Mouse (Mus musculus): ENCODE data around the gene Tfe3. TPM values are rescaled to one million over a fixed set of nuclear protein-coding genes. Genes with fewer than 3 reads are reported as not detected.

The Tfe3 gene
- polyA plus RNA-seq, 1 experiment: 137 TPM

DNA sequence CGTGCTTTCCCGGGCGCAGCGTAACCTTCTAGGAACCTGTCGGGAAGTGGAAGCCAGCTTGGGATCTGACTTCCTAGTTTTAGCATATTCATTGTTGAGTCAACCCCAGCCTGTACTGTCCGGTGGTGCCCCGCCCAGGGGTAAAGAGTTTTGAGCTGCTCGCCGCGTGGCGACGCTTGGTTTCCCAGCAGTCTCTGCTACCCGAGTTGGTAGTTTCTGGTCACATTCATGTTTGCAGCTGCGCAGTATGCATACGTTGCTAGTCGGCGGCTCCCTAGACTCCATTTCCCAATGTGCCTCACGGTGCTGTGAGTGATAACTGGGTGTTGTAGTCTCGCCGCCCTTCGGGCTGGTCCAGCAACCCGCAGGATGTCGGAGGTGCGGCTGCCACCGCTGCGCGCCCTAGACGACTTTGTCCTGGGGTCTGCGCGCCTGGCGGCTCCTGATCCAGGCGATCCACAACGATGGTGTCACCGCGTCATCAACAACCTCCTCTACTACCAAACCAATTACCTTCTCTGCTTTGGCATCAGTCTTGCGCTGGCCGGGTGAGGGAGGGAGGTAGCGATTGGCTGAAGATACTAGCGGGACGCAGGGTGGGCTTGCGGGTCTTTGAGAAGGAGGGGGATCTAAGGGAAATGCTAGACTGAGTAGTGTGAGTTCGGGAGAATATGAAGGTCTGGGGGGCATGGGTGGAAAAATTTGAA, 34.0 kb upstream of the Tfe3 start, which contains the start of gene Praf2:
Praf2 (plus strand) TSS at position 225 of the 707 bp plus-strand sequence.
- H3K27ac ChIP-seq (ENCODE audit: insufficient read depth, low read depth, low read length): peak within 1 kb of the TSS; percentile 77
- H3K4me1 ChIP-seq (ENCODE audit: control insufficient read depth, insufficient read depth, low read length): peaks cover 15% of the 10 kb centered on the region
- peak within 1 kb of the TSS; percentile 69 for H3K4me3 ChIP-seq (ENCODE audit: insufficient read depth, low read length)
- TF ChIP-seq POLR2A (IDR thresholded peaks at IDR 0.05; ENCODE audit: borderline replicate concordance, low read depth, low read length) (no peak), CTCF (IDR thresholded peaks at IDR 0.05; ENCODE audit: low read depth, low read length) (no peak)

GRCm38 (mm10) chrX:7728922-7729265, 33.5 kb upstream of the Tfe3 start:
- Histone ChIP-seq H3K4me3 (ENCODE audit: insufficient read depth, low read length) (peak overlapping the region; percentile 69), H3K27ac (ENCODE audit: insufficient read depth, low read depth, low read length) (no peak overlapping the region), H3K4me1 (ENCODE audit: control insufficient read depth, insufficient read depth, low read length) (peaks cover 15% of the 10 kb centered on the region)
- TF ChIP-seq POLR2A (IDR thresholded peaks at IDR 0.05; ENCODE audit: borderline replicate concordance, low read depth, low read length) (no peak), CTCF (IDR thresholded peaks at IDR 0.05; ENCODE audit: low read depth, low read length) (no peak)

GRCm38 (mm10) chrX:7733571-7734156, 28.7 kb upstream of the Tfe3 start:
- Histone ChIP-seq H3K27ac (ENCODE audit: insufficient read depth, low read depth, low read length) (no peak overlapping the region), H3K4me3 (ENCODE audit: insufficient read depth, low read length) (peak overlapping the region; percentile 31; the same call in 1 of the 2 replicates)

GRCm38 (mm10) chrX:7739336-7740081, 22.9 kb upstream of the Tfe3 start:
- Histone ChIP-seq H3K27ac (ENCODE audit: insufficient read depth, low read depth, low read length) (no peak overlapping the region), H3K4me3 (ENCODE audit: insufficient read depth, low read length) (no peak overlapping the region), H3K4me1 (ENCODE audit: control insufficient read depth, insufficient read depth, low read length) (no peaks in the 10 kb centered on the region)
- TF ChIP-seq POLR2A (IDR thresholded peaks at IDR 0.05; ENCODE audit: borderline replicate concordance, low read depth, low read length) (no peak), CTCF (IDR thresholded peaks at IDR 0.05; ENCODE audit: low read depth, low read length) (no peak)

More at GRCm38 (mm10) chrX:7733571-7734156, 28.7 kb upstream of the Tfe3 start:
- peaks cover 4% of the 10 kb centered on the region; the same call in 1 of the 2 replicates for H3K4me1 ChIP-seq (ENCODE audit: control insufficient read depth, insufficient read depth, low read length)
- no peak for TF ChIP-seq CTCF (IDR thresholded peaks at IDR 0.05; ENCODE audit: low read depth, low read length)

GRCm38 (mm10) chrX:7740082-7740819, 22.1 kb upstream of the Tfe3 start:
- Histone ChIP-seq H3K27ac (ENCODE audit: insufficient read depth, low read depth, low read length) (no peak overlapping the region), H3K4me1 (ENCODE audit: control insufficient read depth, insufficient read depth, low read length) (no peaks in the 10 kb centered on the region), H3K4me3 (ENCODE audit: insufficient read depth, low read length) (no peak overlapping the region)
- TF ChIP-seq CTCF (IDR thresholded peaks at IDR 0.05; ENCODE audit: low read depth, low read length): no peak
- no peak for TF ChIP-seq POLR2A (IDR thresholded peaks at IDR 0.05; ENCODE audit: borderline replicate concordance, low read depth, low read length)

- H3K27ac ChIP-seq (ENCODE audit: insufficient read depth, low read depth, low read length): no peak overlapping the region
- H3K4me3 ChIP-seq (ENCODE audit: insufficient read depth, low read length): no peak overlapping the region
- TF ChIP-seq CTCF (IDR thresholded peaks at IDR 0.05; ENCODE audit: low read depth, low read length) (no peak), POLR2A (IDR thresholded peaks at IDR 0.05; ENCODE audit: borderline replicate concordance, low read depth, low read length) (no peak)
These were observed 21.3 kb upstream of the Tfe3 start for GRCm38 (mm10) chrX:7741103-7741502.

DNA sequence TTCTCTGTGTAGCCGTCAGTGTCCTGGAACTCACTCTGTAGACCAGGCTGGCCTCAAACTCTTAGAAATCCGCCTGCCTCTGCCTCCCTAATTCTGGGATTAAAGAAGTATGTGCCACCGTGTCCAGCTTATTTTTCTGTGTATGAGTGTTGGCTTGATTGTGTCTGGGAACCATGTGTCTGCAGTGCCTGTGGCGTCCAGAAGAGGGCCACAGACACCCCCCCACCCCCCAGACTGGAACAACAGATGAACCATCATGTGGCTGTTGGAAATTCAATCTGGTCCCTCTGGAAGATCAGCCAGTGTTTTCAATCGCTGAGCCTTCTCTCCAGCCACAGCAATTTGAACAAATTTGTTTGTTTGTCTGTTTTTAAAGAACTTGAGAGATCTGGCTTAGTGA, 18.9 kb upstream of the Tfe3 start:
- no peaks in the 10 kb centered on the region for H3K4me1 ChIP-seq (ENCODE audit: control insufficient read depth, insufficient read depth, low read length)
- H3K4me3 ChIP-seq (ENCODE audit: insufficient read depth, low read length): no peak overlapping the region
- TF ChIP-seq CTCF (IDR thresholded peaks at IDR 0.05; ENCODE audit: low read depth, low read length) (no peak), POLR2A (IDR thresholded peaks at IDR 0.05; ENCODE audit: borderline replicate concordance, low read depth, low read length) (no peak)
- H3K27ac ChIP-seq (ENCODE audit: insufficient read depth, low read depth, low read length): no peak overlapping the region

More at GRCm38 (mm10) chrX:7741103-7741502, 21.3 kb upstream of the Tfe3 start:
- no peaks in the 10 kb centered on the region for H3K4me1 ChIP-seq (ENCODE audit: control insufficient read depth, insufficient read depth, low read length)

GRCm38 (mm10) chrX:7744940-7745339, 17.4 kb upstream of the Tfe3 start:
- TF ChIP-seq POLR2A (IDR thresholded peaks at IDR 0.05; ENCODE audit: borderline replicate concordance, low read depth, low read length): no peak
- TF ChIP-seq CTCF (IDR thresholded peaks at IDR 0.05; ENCODE audit: low read depth, low read length): no peak

DNA sequence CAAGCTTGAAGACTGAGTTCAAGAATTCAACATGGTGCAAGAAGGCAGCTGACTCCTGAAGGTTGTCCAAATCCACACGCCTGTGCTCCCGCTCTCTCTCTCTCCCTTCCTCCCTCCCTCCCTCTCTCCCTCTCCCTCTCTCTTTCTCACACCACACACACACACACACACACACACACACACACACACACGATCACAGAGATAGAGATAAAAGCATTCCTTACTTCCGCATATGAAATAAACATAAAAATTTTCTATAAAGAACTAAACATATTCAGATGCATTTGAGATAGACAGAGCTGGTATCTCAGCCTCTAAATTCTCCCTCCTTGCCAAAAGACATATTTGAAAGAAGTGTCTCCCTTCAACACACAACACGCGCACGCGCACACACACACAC, 16.9 kb upstream of the Tfe3 start:
- Histone ChIP-seq H3K4me1 (ENCODE audit: control insufficient read depth, insufficient read depth, low read length) (no peaks in the 10 kb centered on the region), H3K4me3 (ENCODE audit: insufficient read depth, low read length) (no peak overlapping the region), H3K27ac (ENCODE audit: insufficient read depth, low read depth, low read length) (no peak overlapping the region)
- TF ChIP-seq POLR2A (IDR thresholded peaks at IDR 0.05; ENCODE audit: borderline replicate concordance, low read depth, low read length) (no peak), CTCF (IDR thresholded peaks at IDR 0.05; ENCODE audit: low read depth, low read length) (no peak)

More at GRCm38 (mm10) chrX:7744940-7745339, 17.4 kb upstream of the Tfe3 start:
- Histone ChIP-seq H3K4me3 (ENCODE audit: insufficient read depth, low read length) (no peak overlapping the region), H3K27ac (ENCODE audit: insufficient read depth, low read depth, low read length) (no peak overlapping the region), H3K4me1 (ENCODE audit: control insufficient read depth, insufficient read depth, low read length) (no peaks in the 10 kb centered on the region)
